Mouse (Mus musculus) myocyte (in vitro differentiated cells): ENCODE measurements at regions not wholly inside any gene's neighbourhood (a gene's known extent, or its start where the extent isn't known, plus 50 kb on each side); places are given as distances from the start of the nearest gene placed in this dataset.

Experiments used
- CEBPB ChIP-seq: IDR thresholded peaks from 2 replicates; pipeline ENCODE4 v1.6.1; 2011; ENCODE audit warnings: mild to moderate bottlenecking, moderate library complexity; ENCODE audit not compliant: poor library complexity, insufficient read depth, severe bottlenecking
- MAX ChIP-seq: IDR thresholded peaks from one replicate; pipeline ENCODE4 v1.6.1; 2011; ENCODE audit warnings: low read depth, mild to moderate bottlenecking, control low read depth
- MYOG ChIP-seq, 3 experiments: IDR thresholded peaks; one replicate each; pipeline ENCODE4 v1.6.1; 2011; ENCODE audit warnings: control low read depth in 2 of 3, low read depth in 2 of 3, mild to moderate bottlenecking in 2 of 3; ENCODE audit not compliant: insufficient read length in 2 of 3, control insufficient read depth in 1 of 3, insufficient read depth in 1 of 3
- POLR2A ChIP-seq: IDR thresholded peaks from one replicate; pipeline ENCODE4 v1.6.1; 2011; ENCODE audit warnings: low read depth, mild to moderate bottlenecking, control low read depth, moderate library complexity; ENCODE audit not compliant: insufficient read length
- POLR2AphosphoS2 ChIP-seq: IDR thresholded peaks from one replicate; pipeline ENCODE4 v1.6.1; 2011; ENCODE audit warnings: low read depth, control low read depth; ENCODE audit not compliant: insufficient read length
- SRF ChIP-seq: IDR thresholded peaks from one replicate; pipeline ENCODE4 v1.6.1; 2011; ENCODE audit warnings: low read depth; ENCODE audit not compliant: control insufficient read depth, insufficient read length
- TCF12 ChIP-seq: IDR thresholded peaks from one replicate; pipeline ENCODE4 v1.6.1; 2011; ENCODE audit warnings: mild to moderate bottlenecking, control low read depth; ENCODE audit not compliant: poor library complexity, insufficient read depth, severe bottlenecking
- USF1 ChIP-seq: IDR thresholded peaks from one replicate; pipeline ENCODE4 v1.6.1; 2011; ENCODE audit warnings: low read depth, mild to moderate bottlenecking, control low read depth, moderate library complexity

- TF ChIP-seq SRF (no peak), POLR2A (no peak), MYOG (IDR thresholded peaks at IDR 0.05; ENCODE audit: control insufficient read depth in 1 of 3, insufficient read depth in 1 of 3, insufficient read length in 2 of 3, low read depth in 2 of 3) (no peak), CEBPB (no peak), MAX (no peak), USF1 (no peak), TCF12 (no peak), POLR2AphosphoS2 (no peak)
Measured at GRCm38 (mm10) chr10:99937921-99938618, 77.4 kb upstream of the Kitl start.
